Mouse (Mus musculus) embryo, embryonic 11.5 days (tissue): ENCODE measurements around the gene Yaf2.

Source experiments
- DNase-seq: peaks from one replicate; pipeline ENCODE4 v3.0.0-alpha.2; 2012; ENCODE audit warnings: low read depth, low spot score

Yaf2 gene

GRCm38 (mm10) chr15:93287628-93288027, 49.1 kb downstream of the Yaf2 start:
- no peak for DNase-seq

GRCm38 (mm10) chr15:93285244-93285643, 51.5 kb downstream of the Yaf2 start:
- DNase-seq = no peak

GRCm38 (mm10) chr15:93284326-93284725, 52.4 kb downstream of the Yaf2 start:
- no peak for DNase-seq

- no peak for DNase-seq
Observed at GRCm38 (mm10) chr15:93283349-93283748, 53.4 kb downstream of the Yaf2 start.

GRCm38 (mm10) chr15:93276276-93276675, 60.5 kb downstream of the Yaf2 start:
- DNase-seq = no peak

- no peak for DNase-seq
Observed at GRCm38 (mm10) chr15:93275623-93276022, 61.1 kb downstream of the Yaf2 start.

- peak; percentile 93 for DNase-seq
Observed at GRCm38 (mm10) chr15:93274679-93275583, 61.8 kb downstream of the Yaf2 start, which contains the start of gene Gxylt1. Gxylt1 (minus strand) TSS chr15:93275179.

GRCm38 (mm10) chr15:93273788-93274678, 62.7 kb downstream of the Yaf2 start:
- no peak for DNase-seq

- no peak for DNase-seq
Observed at GRCm38 (mm10) chr15:93272948-93273347, 63.8 kb downstream of the Yaf2 start.

GRCm38 (mm10) chr15:93270289-93270855, 66.4 kb downstream of the Yaf2 start:
- no peak for DNase-seq

GRCm38 (mm10) chr15:93269572-93269971, 67.2 kb downstream of the Yaf2 start:
- no peak for DNase-seq

- DNase-seq = no peak
Observed at GRCm38 (mm10) chr15:93268001-93268400, 68.7 kb downstream of the Yaf2 start.

- no peak for DNase-seq
Observed at GRCm38 (mm10) chr15:93267479-93267878, 69.3 kb downstream of the Yaf2 start.

- no peak for DNase-seq
Observed at GRCm38 (mm10) chr15:93266361-93266760, 70.4 kb downstream of the Yaf2 start.

GRCm38 (mm10) chr15:93265728-93266127, 71.0 kb downstream of the Yaf2 start:
- no peak for DNase-seq

- DNase-seq = no peak
Observed at GRCm38 (mm10) chr15:93265231-93265630, 71.5 kb downstream of the Yaf2 start.

- DNase-seq = no peak
Observed at GRCm38 (mm10) chr15:93264221-93264620, 72.5 kb downstream of the Yaf2 start.

- no peak for DNase-seq
Observed at GRCm38 (mm10) chr15:93263566-93263965, 73.2 kb downstream of the Yaf2 start.

- no peak for DNase-seq
Observed at GRCm38 (mm10) chr15:93262818-93263217, 73.9 kb downstream of the Yaf2 start.

- DNase-seq = no peak
Observed at GRCm38 (mm10) chr15:93262274-93262673, 74.5 kb downstream of the Yaf2 start.

GRCm38 (mm10) chr15:93259933-93260332, 76.8 kb downstream of the Yaf2 start:
- DNase-seq = no peak

- DNase-seq = no peak
Observed at GRCm38 (mm10) chr15:93255295-93255694, 81.4 kb downstream of the Yaf2 start.
